20 mouse cellular contexts compared by ENCODE assay signal in genomic region chr3:30788531-30788930, GRCm38 (mm10). TPM values are rescaled to one million over a fixed set of nuclear protein-coding genes. Genes with fewer than 3 reads are reported as not detected.
DNase-seq lines count a peak whose midpoint lies in the region; ATAC-seq and TF ChIP-seq lines count a peak whose summit lies in the region.
"Had no signal": no experiment of that assay in that cellular context is flagged by ENCODE, and none has a peak within 500 bp of the region (broad histone marks: within the 10 kb centered on the region; RNA-seq: fewer than 3 reads in every experiment).

No protein-coding gene starts in this region.

- H3K27ac ChIP-seq in kidney, postnatal 0 days: no peak overlapping the region
- H3K27ac ChIP-seq: forebrain, embryonic 15.5 days; gastrocnemius, adult 2 months; heart, embryonic 13.5 days; hindbrain, embryonic 13.5 days; liver, embryonic 15.5 days had no signal

- no peaks in the 10 kb centered on the region for H3K36me3 ChIP-seq in kidney, postnatal 0 days (ENCODE audit: insufficient read depth, low read length)
- H3K36me3 ChIP-seq: forebrain, embryonic 15.5 days; heart, embryonic 13.5 days; hindbrain, embryonic 13.5 days; liver, embryonic 15.5 days had no signal

- no peaks in the 10 kb centered on the region for H3K27me3 ChIP-seq in kidney, postnatal 0 days (ENCODE audit: insufficient read depth, low read length)
- H3K27me3 ChIP-seq: forebrain, embryonic 15.5 days; heart, embryonic 13.5 days; hindbrain, embryonic 13.5 days had no signal

- no peaks in the 10 kb centered on the region for H3K4me1 ChIP-seq in kidney, postnatal 0 days (replicated peaks; ENCODE audit: insufficient read depth, low read length)
- H3K4me1 ChIP-seq: forebrain, embryonic 15.5 days; hindbrain, embryonic 13.5 days had no signal

- WGBS in kidney, postnatal 0 days: 24% methylated on average over 5 of the region's 5 CpGs

- no peak overlapping the region for H3K4me3 ChIP-seq in kidney, postnatal 0 days (replicated peaks; ENCODE audit: low read depth, low read length)
- H3K4me3 ChIP-seq: forebrain, embryonic 15.5 days; gastrocnemius, adult 2 months; heart, embryonic 13.5 days; hindbrain, embryonic 13.5 days; liver, embryonic 15.5 days had no signal

- no peaks in the 10 kb centered on the region for H3K9me3 ChIP-seq in kidney, postnatal 0 days (replicated peaks; ENCODE audit: low read length)
- H3K9me3 ChIP-seq: forebrain, embryonic 15.5 days; heart, embryonic 13.5 days; hindbrain, embryonic 13.5 days; liver, embryonic 15.5 days had no signal

- no peak for TF ChIP-seq CTCF in kidney, postnatal 0 days (IDR thresholded peaks at IDR 0.05; ENCODE audit: low read depth)

- no peak overlapping the region for H3K9ac ChIP-seq in kidney, postnatal 0 days (ENCODE audit: low read depth, low read length)
- H3K9ac ChIP-seq: forebrain, embryonic 15.5 days; heart, embryonic 13.5 days; hindbrain, embryonic 13.5 days; liver, embryonic 15.5 days had no signal

- H3K4me2 ChIP-seq in kidney, postnatal 0 days (ENCODE audit: low read length): no peak overlapping the region
- H3K4me2 ChIP-seq: forebrain, embryonic 15.5 days; heart, embryonic 13.5 days; hindbrain, embryonic 13.5 days; liver, embryonic 15.5 days had no signal

- DNase-seq in adrenal gland, adult 2 months: peak; percentile 41
- no peak for DNase-seq in adrenal gland, postnatal 4 days (ENCODE audit: low spot score in 2 of 2)
- DNase-seq in kidney, postnatal 0 days (ENCODE audit: low spot score): peak; percentile 23
- no peak for DNase-seq in kidney, postnatal 36 days
- DNase-seq in R1 (ENCODE audit: low read depth, low spot score): peak; percentile 90
- no peak for DNase-seq in spleen, postnatal 10 days (ENCODE audit: low spot score in 2 of 2)
- DNase-seq in gastrocnemius, adult 8-10 months (ENCODE audit: low spot score in 2 of 2): no peak
- DNase-seq: cerebellum, postnatal 25 days; gastrocnemius, adult 2 months; kidney, adult 11 months; kidney, postnatal 4 days; layer of hippocampus, postnatal 36 days; right cerebral cortex, postnatal 25 days had no signal

- no peak for ATAC-seq in kidney, postnatal 0 days (replicated peaks; ENCODE audit: low FRiP score, low read depth)
- 0 out of 2 replicates have a peak, but pooled peaks have one; percentile 26 for ATAC-seq in megakaryocyte-erythroid progenitor cell, adult 5-6 weeks (replicated peaks; ENCODE audit: low FRiP score, low TSS enrichment, poor library complexity, severe bottlenecking)
- ATAC-seq: forebrain, embryonic 15.5 days had no signal

RNA-seq across cellular contexts. Expression of gene Sec62, which starts 4.1 kb away (rescaled TPM):
- total RNA-seq in adrenal gland, adult 2 months (2021): 100 to 1,000 TPM in 1 of 2 experiments, 10 to 100 TPM in 1; 87.2 to 109 TPM
- polyA plus RNA-seq in adrenal gland, adult 2 months (2012; rRNA removed): 9.4 and 11.3 TPM in 2 replicates
- total RNA-seq in adrenal gland, postnatal 4 days (2021): 10 to 100 TPM; 69.8 to 74.4 TPM
- 178 and 188 TPM in 2 replicates for polyA plus RNA-seq in kidney, postnatal 0 days (2015; fragmentation: Nextera tagmentation; extraction: Ambion mirVana)
- total RNA-seq in megakaryocyte-erythroid progenitor cell, adult 5-6 weeks (2014; fragmentation: Nextera tagmentation): 47.4 and 51.2 TPM in 2 replicates
- 72.7 and 101 TPM in 2 replicates for total RNA-seq in megakaryocyte-erythroid progenitor cell, adult 5-6 weeks (2017)
- 10 to 100 TPM; 27.9 to 37.1 (median 34.8) TPM for total RNA-seq in gastrocnemius, adult 8-10 months (2022)

RNA-seq across cellular contexts. Expression of gene Samd7, which starts 42.4 kb away (rescaled TPM):
- total RNA-seq in adrenal gland, adult 2 months (2021): not detected
- polyA plus RNA-seq in adrenal gland, adult 2 months (2012; rRNA removed): 0.06 TPM in 1 of 2 replicates, not detected in the other
- under 1 TPM in 1 of 2 experiments, not detected in 1; 0.08 TPM for total RNA-seq in adrenal gland, postnatal 4 days (2021)
- polyA plus RNA-seq in kidney, postnatal 0 days (2015; fragmentation: Nextera tagmentation; extraction: Ambion mirVana): not detected in 2 replicates
- total RNA-seq in megakaryocyte-erythroid progenitor cell, adult 5-6 weeks (2014; fragmentation: Nextera tagmentation): not detected in 2 replicates
- not detected in 2 replicates for total RNA-seq in megakaryocyte-erythroid progenitor cell, adult 5-6 weeks (2017)
- total RNA-seq in gastrocnemius, adult 8-10 months (2022): not detected
- total RNA-seq: gastrocnemius, adult 2 months; layer of hippocampus, postnatal 36 days had no signal
- polyA plus RNA-seq: forebrain, embryonic 15.5 days; heart, embryonic 13.5 days; hindbrain, embryonic 13.5 days; limb, embryonic 11.5 days; thymus, postnatal 0 days had no signal

Comparison
In these comparisons a context has a peak if more than half of its experiments do, and no peak if none do; other contexts are left out.
1. DNase-seq: peak in adrenal gland, adult 2 months (single experiment), kidney, postnatal 0 days (single experiment) and R1 (single experiment); none in adrenal gland, postnatal 4 days (0 of 2), kidney, postnatal 36 days (0 of 2), spleen, postnatal 10 days (0 of 2) and gastrocnemius, adult 8-10 months (0 of 2).